Mouse (Mus musculus): Measurements from ENCODE around the gene Zzz3.
"Not testable (repeated sequence)": the region's sequence is repeated elsewhere in the genome, so short reads cannot be mapped to it uniquely, and the experiment has no call there.

The Zzz3 gene

DNA sequence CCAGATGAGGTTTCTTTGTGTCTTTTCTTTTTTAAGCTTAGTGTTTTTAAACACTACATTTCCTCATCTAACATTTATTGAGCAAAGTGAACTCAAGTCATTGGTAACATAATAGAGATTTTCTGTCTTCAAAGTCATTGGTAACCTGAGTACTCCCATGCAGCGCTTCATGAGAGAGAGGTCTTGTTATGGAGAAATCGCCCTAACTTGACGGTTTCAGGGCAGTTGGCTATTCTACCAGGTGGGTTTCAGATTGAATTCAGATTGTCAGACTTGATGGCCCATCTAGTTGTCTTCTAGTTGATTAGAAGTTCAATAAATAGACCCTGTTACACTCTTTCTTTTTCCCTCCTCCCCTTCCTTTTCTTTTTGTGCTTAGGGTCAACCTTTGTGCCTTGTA lies 5.6 kb downstream of the Zzz3 start:
- DNase-seq (ENCODE audit: low spot score in 2 of 2) = no peak

DNA sequence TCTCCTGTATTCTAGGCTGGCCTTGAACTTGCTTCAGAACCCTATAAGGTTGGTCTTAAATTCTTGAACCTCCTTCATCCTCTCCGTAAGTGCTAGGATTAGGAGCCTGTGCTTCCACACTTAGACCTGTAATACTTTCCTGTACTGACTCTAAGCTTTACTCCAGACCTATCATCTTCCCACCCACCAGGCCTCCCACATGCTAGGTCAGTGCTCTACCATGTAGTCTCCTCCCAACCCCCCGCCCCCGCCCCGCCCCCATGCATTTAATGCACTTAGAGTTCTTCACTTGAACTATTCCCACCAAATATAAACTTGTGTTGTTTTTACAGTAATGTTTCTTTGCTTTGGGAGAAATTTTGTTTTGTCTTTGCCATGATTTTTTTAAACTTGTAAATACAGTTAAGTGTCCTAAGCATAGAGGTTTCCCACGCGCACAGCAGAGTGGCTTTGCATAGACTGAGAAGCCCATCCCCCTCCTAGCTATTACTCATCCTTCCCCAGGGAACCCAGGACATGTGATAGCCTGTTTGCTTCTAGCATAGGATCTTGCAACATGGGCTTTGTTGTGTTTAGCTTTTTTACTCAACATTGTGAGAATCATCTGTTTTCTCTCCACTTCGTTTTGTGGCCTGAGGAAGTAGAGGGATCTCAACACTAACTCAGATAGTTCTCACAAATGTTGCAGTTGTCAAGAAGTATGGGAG lies 6.8 kb downstream of the Zzz3 start:
- no peak for DNase-seq (ENCODE audit: low spot score in 2 of 2)

DNA sequence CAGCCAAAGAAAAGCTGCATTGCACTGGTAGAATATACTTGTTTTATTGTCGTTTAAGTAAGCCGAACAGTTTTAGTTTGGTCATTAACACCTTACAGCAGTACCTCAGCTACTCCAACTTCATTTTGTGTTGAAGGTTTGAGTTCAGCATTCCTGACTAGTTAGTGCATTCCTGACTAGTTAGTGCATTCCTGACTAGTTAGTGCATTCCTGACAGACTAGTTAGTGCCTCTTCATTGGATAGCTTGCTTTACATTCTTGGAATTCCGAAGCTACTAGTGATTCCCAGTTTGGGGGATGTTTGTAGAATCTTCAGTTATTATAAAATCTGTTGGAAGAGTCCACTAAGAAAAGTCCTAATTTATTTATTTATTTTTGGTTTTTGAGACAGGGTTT lies 7.4 kb downstream of the Zzz3 start:
- no peak for DNase-seq (ENCODE audit: low spot score in 2 of 2)

DNA sequence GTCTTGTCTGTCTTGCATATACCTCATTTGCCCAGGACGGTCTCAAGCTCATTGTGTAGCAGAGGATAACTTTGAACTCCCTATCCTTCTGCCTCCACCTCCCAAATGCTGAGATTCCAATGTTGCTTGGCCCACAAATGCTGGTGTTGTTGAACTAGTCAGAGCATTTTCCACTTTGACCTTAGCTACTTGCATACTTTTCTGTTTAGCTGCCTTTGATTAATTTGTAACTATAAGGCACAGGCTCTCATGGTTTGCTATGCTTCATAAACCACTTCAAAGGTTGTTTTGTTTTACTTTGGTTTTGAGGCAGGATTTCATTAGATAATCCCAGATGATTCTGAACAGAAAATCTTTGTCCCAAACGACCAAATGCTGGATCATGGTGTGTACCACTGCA lies 8.6 kb downstream of the Zzz3 start:
- DNase-seq (ENCODE audit: low spot score in 2 of 2) = no peak

DNA sequence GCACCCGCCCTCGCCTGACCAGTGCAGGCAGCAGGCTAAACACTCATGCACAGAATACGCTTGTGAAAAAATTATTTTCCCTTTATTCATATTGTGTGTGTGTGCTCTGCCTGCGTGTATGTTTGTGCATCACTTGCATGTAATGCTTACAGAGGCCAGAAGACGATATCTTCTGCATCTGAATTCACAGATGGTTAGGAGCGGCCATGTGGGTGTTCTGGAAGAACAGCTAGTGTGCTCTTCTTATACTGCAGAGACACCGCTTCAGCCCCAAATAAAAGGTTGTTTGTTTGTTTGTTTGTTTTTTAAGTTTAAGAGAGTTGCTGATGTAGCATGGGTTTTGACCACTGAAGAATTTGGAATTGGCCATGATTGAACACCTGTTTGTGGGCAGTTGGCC lies 10.1 kb downstream of the Zzz3 start:
- DNase-seq (ENCODE audit: low spot score in 2 of 2) = no peak

DNA sequence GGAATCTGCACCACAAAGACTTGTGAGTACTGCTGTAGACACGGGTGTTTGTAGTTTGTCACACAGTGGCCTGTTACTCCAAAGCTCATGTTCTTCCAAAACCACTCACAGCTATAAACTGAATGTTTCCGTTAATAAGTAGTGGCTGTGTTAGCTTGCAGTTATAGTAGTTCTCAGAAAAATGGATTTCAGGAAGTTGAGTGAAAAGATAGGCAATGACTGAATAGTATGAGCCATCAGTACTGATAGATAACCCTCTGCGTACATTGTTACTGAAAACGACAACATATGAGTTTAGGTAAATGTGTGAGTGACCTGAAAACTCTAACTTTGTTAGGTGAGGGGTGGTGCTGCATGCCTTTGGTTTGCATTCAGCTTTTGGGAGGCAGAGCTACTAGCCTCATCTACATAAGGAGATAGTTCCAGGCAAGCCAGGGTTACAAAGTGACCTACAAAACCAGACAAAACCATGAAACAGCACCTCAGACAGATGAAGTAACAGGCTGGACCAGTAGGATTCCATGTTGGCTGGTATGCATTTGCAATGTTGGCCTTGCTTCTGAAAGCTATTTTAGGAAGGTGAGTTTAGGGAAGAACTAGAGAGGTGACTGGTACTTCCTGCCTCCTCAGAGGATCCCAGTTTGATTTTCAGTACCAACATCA lies 10.8 kb downstream of the Zzz3 start:
- no peak for DNase-seq (ENCODE audit: low spot score in 2 of 2)

DNA sequence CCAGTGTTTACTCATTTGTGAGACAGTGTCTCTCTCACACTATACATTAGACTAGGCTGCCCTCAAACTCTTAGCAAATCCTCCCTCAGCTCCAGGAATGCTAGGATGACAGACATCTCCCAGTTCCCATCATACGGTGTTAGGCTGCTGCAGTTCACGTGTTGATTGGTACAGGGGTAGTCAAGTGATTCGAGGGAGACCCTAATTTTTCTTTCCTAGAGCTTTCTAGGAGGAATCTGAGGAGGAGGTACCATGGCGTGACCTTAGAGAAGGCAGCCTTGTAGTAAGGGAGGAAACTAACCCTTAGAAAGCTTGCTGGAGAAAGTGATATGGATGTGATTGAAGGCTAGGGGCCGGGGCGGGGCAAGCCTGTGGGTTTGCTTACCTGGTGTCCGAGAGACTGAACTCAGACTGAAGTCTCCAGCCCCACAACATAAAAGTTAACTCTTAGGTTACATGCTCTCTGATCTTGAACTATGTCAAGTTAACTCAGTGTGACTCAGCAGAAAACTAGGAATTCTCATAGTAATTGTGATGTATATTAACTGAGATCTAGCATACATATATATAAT lies 15.8 kb downstream of the Zzz3 start:
- no peak for DNase-seq (ENCODE audit: low spot score in 2 of 2)

DNA sequence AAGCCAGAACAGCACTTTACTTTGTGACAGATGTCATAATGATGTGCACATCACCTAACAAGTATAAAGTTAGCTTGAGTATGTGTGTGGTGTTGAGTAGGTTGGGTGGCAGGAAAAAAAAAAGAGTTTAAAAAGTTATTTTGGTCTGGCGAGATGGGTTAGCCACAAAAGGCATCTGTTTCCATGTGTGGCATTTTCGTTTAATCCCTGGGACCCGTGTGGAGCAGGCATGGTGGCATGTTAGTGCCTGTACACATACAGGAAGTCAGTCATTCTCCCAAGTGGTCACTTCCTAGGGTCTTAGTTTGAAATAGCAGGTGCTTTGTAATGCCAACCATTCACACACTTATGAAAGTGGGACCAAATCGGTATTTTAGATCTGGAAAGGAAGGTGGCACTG lies 17.1 kb downstream of the Zzz3 start:
- no peak for DNase-seq (ENCODE audit: low spot score in 2 of 2)

DNA sequence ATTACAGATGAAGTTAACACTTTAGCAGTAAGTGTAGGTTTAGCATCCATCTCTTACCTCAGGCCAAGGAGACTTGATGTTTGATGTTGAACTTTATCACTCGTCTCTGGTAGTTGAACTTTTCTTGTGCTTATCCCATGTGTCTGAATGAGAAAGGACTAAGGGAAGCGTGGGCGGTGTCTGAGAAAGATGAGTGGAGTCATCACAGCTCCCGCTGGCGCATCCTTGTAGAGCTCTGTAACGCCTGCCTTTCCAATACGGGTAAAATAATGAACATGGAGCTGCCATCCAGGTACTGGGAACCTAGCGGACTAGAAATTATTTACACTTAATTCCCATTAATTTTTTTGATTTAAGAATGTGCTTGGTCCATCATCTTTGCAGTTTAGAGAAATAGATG lies 33.7 kb downstream of the Zzz3 start:
- no peak for DNase-seq (ENCODE audit: low spot score in 2 of 2)

DNA sequence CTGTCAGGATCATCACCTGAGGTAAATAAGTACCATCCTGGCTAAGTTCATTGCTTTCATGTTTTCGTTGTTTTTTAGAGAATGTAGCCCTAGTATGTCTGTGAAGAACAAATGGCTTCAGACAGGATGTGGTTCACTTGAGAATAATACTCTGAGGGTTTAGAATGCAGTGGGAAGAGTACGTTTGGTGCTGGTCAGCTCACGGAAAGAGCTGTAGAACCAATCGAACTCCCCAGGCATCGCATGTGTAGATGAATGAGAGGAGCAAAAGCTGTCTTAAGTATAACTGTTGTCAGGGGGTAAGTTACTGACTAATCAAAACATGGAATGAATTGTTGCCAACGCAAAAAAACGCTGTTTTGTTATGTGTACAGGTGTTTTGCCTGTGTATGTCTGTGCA lies 37.4 kb downstream of the Zzz3 start:
- no peak for DNase-seq (ENCODE audit: low spot score in 2 of 2)

DNA sequence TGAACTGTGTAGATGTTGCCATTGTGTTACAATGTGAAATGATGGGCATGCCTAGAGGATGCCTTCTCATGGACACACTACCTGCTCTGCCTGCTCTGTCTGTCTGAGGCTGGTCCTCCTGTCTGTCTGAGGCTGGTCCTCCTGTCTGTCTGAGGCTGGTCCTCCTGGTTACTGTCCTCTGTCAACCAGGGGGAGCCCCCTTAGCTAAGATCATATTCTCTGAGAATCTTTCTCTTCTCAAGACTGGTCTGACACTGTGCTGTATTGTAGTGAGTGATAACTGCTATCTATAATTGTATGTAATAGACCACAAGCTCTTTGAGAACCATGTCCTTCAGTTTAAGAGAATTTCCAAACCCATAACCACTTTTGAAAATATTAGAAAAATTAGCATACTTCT lies 40.3 kb downstream of the Zzz3 start:
- DNase-seq (ENCODE audit: low spot score in 2 of 2) = no peak

DNA sequence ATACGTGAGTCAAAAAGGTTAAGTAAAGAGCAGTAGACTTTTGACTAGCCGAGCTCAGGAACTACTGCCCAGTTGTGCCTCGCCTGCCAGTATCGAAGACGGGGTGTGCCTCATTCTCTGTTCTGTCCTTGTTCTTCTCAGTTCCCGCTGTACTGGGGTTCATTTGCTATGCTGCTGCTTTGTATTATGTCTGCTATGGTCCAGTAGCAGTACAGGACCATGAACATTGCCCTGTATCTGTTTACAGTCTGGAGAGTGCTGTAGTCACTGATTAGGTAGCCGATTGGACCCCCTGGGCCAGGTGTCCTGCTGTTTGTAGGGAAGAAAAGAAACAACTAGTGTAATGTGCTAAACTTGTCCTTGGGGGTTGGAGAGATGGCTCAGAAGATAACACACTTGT lies 42.8 kb downstream of the Zzz3 start:
- no peak for DNase-seq (ENCODE audit: low spot score in 2 of 2)

DNA sequence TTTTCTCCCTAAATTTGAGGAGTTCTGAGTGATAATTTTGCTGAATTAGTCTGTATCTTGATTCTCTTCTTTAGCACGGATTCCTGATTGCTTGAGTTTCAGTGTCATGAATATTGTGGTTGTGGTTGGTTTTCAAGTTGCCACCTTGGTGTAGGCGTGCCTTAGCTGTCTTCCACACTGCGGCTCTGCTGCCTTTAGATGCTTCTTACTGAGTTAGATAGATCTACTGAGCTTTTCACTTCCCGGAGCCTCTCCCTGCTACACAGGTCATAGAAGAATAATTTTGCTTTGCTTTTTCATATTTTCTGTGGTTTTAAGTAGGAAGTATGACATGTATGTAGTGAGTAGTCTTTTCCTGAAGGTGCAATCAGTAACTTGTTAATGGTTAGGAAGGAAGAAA lies 47.5 kb downstream of the Zzz3 start:
- DNase-seq (ENCODE audit: low spot score in 2 of 2) = no peak

DNA sequence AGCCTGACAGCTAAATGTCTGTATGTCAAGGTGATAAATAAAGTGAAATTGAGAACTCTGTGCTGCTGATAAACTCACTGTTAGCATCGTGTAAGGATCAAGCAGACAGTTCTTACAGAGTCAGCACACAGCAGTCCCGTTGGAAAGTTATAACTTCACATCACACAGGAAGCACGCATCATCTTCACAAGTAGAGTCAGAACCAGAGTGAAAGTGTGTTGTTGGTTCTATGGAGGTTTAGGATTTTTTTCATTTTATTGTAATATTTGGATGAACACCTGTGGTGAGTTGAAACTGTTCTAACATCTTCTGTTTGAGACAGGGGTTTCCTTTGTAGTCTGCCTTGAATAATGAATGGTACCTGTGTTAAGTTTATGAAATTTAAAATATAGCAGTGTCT lies 48.8 kb downstream of the Zzz3 start:
- no peak for DNase-seq (ENCODE audit: low spot score in 2 of 2)

DNA sequence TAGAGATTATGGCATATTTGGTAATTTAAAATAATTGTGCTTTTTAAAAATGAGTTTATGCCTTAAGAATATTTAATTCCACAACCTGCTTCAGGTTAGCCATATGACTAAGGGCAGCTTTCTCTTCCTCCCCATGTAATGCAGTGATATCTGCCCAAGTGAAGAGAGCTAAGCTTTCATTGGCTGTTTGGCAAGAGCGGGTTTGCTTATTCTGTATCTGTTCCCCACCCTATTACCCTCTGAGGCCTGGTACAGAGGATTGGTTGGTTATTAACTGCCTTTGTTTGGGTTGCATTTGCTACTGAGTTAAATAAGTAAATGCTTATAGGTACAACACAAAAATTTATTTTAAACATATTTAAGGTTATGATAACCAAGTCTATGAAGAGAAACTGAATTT lies 51.7 kb downstream of the Zzz3 start:
- no peak for DNase-seq (ENCODE audit: low spot score in 2 of 2)

DNA sequence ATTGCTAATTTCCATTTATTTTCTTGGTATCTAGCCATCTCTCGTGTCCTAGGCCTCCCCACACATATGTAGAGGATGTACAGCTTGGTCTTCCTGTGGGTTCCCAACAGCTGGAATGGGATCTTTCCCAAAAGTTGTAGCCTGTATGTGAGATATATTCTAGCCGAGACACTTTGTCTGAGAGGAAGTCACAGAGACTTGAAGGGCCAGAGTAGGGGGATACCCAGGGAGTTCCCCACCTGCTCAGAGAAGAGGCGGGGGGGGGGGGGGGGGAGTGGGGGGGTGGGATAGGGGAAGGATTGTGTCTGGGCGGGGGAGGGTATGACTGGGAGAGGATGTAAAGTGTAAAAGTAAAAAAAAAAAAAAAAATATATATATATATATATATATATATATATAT lies 57.9 kb downstream of the Zzz3 start:
- DNase-seq (ENCODE audit: low spot score in 2 of 2) = no peak

DNA sequence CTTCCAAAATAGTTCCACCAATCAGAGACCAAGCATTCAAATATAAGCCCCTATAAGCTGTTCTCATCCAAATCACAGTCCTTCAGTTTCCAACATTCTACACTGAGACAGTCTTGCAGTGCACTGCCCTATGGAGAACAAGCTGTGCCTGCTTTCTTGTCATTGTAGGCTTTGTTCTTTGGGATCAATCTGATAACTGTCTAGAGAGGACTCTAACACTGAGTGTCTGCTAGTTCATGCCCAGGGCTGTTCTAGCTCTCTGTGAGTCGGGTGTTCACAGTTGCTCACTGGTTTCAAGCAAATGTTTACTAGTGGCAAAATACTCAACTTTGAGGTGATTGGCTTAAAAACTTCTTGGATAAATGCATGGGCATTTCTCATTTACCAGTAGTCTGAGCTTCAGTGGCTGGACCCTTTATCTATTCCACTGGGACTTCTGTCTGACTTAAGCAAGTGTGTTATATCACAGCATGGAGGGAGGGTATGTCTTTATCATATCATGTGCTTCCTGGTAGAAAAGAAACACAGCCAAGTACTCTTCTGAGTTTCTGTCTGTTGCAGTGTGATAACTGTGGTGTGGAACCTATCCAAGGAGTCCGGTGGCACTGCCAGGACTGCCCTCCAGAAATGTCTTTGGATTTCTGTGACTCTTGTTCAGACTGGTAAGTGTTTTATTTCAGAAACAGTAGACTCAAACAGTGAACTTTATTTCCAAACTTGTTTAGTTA lies 62.2 kb downstream of the Zzz3 start:
- DNase-seq (ENCODE audit: low spot score in 2 of 2) = no peak

DNA sequence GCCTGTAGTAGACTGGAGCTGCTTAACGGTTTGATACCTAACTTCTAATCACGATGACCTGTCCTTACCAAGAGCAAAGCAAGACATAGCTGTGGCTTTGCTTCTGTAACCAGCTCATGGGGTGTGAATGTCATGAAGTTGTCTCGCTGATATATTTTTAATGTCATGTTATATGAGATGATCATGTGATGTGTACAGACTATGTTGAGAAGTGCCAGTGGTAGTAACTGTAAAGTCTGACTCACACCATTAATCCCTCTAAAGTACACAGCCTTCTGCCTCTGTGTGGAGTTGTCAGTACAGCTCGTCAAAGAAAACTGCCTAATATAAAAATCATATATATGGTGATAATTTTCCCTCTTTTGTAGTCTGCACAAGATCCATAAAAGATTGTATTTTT lies 63.6 kb downstream of the Zzz3 start:
- DNase-seq (ENCODE audit: low spot score in 2 of 2) = not testable (repeated sequence)

DNA sequence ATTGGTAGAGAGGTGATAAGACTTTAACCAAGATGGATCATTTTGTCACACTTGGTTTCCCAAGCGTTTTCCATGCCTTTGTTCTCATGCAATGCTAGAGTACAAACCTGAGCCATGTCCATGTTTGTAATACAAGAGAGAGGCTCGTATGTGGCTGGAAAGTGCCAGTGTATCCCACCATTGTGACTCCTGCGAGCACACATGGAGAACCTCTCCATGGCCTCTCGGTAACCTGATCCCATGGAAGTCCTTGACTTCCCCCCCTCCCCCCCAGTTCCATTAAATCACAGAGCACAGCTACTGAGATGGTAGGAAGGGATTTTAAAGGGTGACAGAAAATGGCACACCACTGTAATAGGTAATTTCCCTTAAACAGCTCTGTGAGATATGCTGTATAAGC lies 65.5 kb downstream of the Zzz3 start:
- DNase-seq (ENCODE audit: low spot score in 2 of 2) = no peak

DNA sequence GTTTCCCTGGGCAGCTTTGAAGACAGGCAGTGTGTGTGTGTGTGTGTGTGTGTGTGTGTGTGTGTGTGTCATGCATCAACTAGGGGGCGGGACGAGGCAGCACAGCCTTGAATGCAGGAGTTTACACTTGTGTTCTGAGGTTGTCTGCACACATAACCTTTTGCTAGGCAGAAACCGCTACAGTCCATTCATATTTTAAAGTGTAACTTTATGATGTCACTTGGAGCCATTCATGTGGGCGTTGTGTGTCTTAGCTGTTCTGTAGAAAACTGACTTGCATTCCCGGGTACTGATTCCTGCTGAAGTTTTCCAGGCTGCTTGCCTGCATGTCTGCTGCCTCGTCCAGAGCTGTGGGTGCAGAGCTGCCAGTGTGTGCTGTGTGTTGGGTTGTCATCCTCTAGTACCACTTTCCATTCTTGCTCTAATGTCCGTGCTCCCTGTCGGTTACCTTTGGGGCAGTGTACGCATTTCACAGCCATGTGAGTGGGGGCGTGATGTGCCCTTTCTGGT lies 66.8 kb downstream of the Zzz3 start:
- DNase-seq (ENCODE audit: low spot score in 2 of 2) = no peak

DNA sequence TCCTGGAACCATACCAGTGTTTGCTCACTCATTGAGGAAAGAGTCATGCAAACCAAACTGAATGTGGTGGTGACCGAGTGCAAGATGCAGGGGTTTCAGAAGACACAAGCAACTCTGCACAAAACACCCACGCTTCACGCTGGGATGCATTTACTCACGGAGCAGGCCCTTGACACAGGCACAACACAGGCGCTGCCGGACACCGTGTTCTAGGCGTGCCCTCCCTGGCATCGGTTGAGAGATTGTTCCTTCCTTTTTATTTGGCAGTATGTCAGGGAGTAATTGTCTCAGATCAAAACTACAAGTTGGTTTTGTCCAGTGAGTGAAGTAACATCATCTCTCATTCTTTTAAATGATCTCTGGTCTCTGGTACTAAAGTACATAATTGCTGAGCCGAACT lies 67.6 kb downstream of the Zzz3 start:
- DNase-seq (ENCODE audit: low spot score in 2 of 2) = no peak

DNA sequence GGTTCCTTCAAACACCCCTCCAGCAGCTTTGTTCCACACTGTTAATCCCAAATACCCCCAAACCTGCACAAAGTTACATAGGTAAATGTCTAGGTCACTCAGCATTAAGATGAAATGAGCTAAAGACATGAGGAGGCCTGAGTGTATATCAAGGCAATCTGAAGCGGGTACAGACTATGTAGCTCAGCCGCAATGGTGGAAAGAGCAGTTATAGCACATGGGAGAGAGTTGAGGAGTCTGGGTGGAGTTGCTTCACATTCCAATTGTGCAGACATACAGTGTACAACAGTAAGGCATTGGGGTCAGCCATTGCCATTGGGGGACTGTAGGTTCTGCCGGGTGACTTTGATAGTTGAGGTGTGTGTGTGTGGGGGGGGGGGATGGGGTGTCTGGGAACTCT lies 69.2 kb downstream of the Zzz3 start:
- DNase-seq (ENCODE audit: low spot score in 2 of 2) = no peak

DNA sequence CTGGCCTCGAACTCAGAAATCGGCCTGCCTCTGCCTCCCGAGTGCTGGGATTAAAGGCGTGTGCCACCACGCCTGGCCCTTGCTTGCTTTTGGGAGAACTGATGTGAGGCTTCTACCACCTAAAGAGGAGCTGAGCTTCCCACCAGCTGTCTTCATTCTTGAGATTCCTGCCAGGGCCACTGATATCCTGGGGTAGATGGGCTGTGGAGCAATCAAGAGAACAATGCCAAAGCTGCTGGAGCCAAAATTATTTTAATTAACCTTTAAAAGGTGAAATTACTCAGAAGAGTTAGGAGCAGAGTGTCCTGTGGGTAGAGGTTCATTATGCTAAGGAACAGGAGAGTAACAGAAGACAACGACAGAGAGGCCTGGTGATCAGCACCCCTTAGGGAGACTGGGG lies 70.1 kb downstream of the Zzz3 start:
- DNase-seq (ENCODE audit: low spot score in 2 of 2) = no peak

Data from spleen, postnatal 14 days (tissue).